Mouse (Mus musculus) embryonic facial prominence, embryonic 10.5 days (tissue): Measurements from ENCODE around the gene Ddx46. TPM values are rescaled to one million over a fixed set of nuclear protein-coding genes. Genes with fewer than 3 reads are reported as not detected.
A peak's percentile ranks its signal among the peaks of the same experiment; 100 is the strongest.

Source experiments
- DNase-seq: peaks from one replicate; pipeline ENCODE4 v3.0.0-alpha.2; 2017; ENCODE audit warnings: low spot score
- H3K27ac ChIP-seq: fragments of 300-500 bp; sonication (generic); replicated peaks from 2 replicates; pipeline ENCODE4 v1.5.1; 2016; ENCODE audit warnings: mild to moderate bottlenecking
- H3K27me3 ChIP-seq: fragments of 300-500 bp; sonication (generic); replicated peaks from 2 replicates; pipeline ENCODE4 v1.6.1; 2016; ENCODE audit warnings: low read depth, mild to moderate bottlenecking; ENCODE audit not compliant: poor library complexity, severe bottlenecking
- H3K36me3 ChIP-seq: fragments of 300-500 bp; sonication (generic); replicated peaks from 2 replicates; pipeline ENCODE4 v1.6.1; 2016; ENCODE audit warnings: mild to moderate bottlenecking, moderate library complexity
- H3K4me1 ChIP-seq: fragments of 300-500 bp; sonication (generic); 2 replicates; pipeline ENCODE4 v1.6.1; 2016
- H3K4me3 ChIP-seq: fragments of 300-500 bp; sonication (generic); 2 replicates; pipeline ENCODE4 v1.5.1; 2016; ENCODE audit warnings: mild to moderate bottlenecking, moderate library complexity
- H3K9me3 ChIP-seq: fragments of 300-500 bp; sonication (generic); 2 replicates; pipeline ENCODE4 v1.6.1; 2016; ENCODE audit warnings: mild to moderate bottlenecking
- WGBS: fragments of 180-500 bp; shearing (Covaris S2); methylation state at CpG from one replicate; pipeline ENCODE4 v1.1.7; 2016; 5-methylcytosine and 5-hydroxymethylcytosine counted together
- polyA plus RNA-seq: library from polyadenylated mRNA; unstranded; fragments of >200 nt; fragmentation: Nextera tagmentation; extraction: Ambion mirVana; gene quantifications from 2 replicates; pipeline ENCODE4 v1.2.1, GENCODE M21; 2016

Ddx46 gene
- polyA plus RNA-seq, 1 experiment from 2014 or later: 47.4 TPM

- Histone ChIP-seq H3K4me1 (no peaks in the 10 kb centered on the region), H3K4me3 (no peak overlapping the region), H3K9me3 (peaks cover 3% of the 10 kb centered on the region; the same call in 1 of the 2 replicates), H3K36me3 (peaks cover 80% of the 10 kb centered on the region), H3K27ac (no peak overlapping the region), H3K27me3 (no peaks in the 10 kb centered on the region)
- 90% methylated on average over 4 of the region's 4 CpGs for WGBS
- no peak for DNase-seq
Measured at GRCm38 (mm10) chr13:55704301-55704700, 69.5 kb downstream of the Ddx46 start.

GRCm38 (mm10) chr13:55712846-55713245 lies 78.0 kb downstream of the Ddx46 start:
- H3K36me3 ChIP-seq: peaks cover 8% of the 10 kb centered on the region
- H3K27ac ChIP-seq: no peak overlapping the region
- DNase-seq: no peak
- no peak overlapping the region for H3K4me3 ChIP-seq
- H3K27me3 ChIP-seq: no peaks in the 10 kb centered on the region
- 90% methylated on average over 3 of the region's 3 CpGs for WGBS
- peaks cover 10% of the 10 kb centered on the region for H3K4me1 ChIP-seq
- H3K9me3 ChIP-seq: no peaks in the 10 kb centered on the region

GRCm38 (mm10) chr13:55714501-55715166 lies 79.8 kb downstream of the Ddx46 start, which contains the start of gene Txndc15:
TSS of gene Txndc15 (plus strand) at chr13:55714650.
- H3K36me3 ChIP-seq: peaks cover 26% of the 10 kb centered on the region
- H3K4me3 ChIP-seq: peak within 1 kb of the TSS; percentile 93
- H3K9me3 ChIP-seq: no peaks in the 10 kb centered on the region
- no peaks in the 10 kb centered on the region for H3K27me3 ChIP-seq
- peaks cover 10% of the 10 kb centered on the region for H3K4me1 ChIP-seq
- DNase-seq: peak; percentile 91
- peak within 1 kb of the TSS; percentile 96 for H3K27ac ChIP-seq
- WGBS: under 1% methylated on average over 63 of the region's 63 CpGs

GRCm38 (mm10) chr13:55715167-55715512 lies 80.3 kb downstream of the Ddx46 start:
- Histone ChIP-seq H3K27ac (peak overlapping the region; percentile 96), H3K4me3 (peak overlapping the region; percentile 93), H3K27me3 (no peaks in the 10 kb centered on the region), H3K9me3 (no peaks in the 10 kb centered on the region), H3K36me3 (peaks cover 31% of the 10 kb centered on the region), H3K4me1 (peaks cover 10% of the 10 kb centered on the region)
- 16% methylated on average over 5 of the region's 5 CpGs for WGBS
- no peak for DNase-seq

GRCm38 (mm10) chr13:55715908-55716510 lies 81.2 kb downstream of the Ddx46 start:
- 87% methylated on average over 7 of the region's 7 CpGs for WGBS
- H3K4me3 ChIP-seq: 0 out of 2 replicates have a peak overlapping the region, but pooled peaks have one; percentile 93
- H3K36me3 ChIP-seq: peaks cover 40% of the 10 kb centered on the region
- H3K27ac ChIP-seq: no peak overlapping the region
- no peaks in the 10 kb centered on the region for H3K27me3 ChIP-seq
- H3K4me1 ChIP-seq: peaks cover 10% of the 10 kb centered on the region
- DNase-seq: no peak
- no peaks in the 10 kb centered on the region for H3K9me3 ChIP-seq

GRCm38 (mm10) chr13:55721516-55721915 lies 86.7 kb downstream of the Ddx46 start:
- Histone ChIP-seq H3K36me3 (peaks cover 91% of the 10 kb centered on the region), H3K27me3 (no peaks in the 10 kb centered on the region), H3K9me3 (no peaks in the 10 kb centered on the region), H3K4me3 (no peak overlapping the region), H3K27ac (no peak overlapping the region), H3K4me1 (no peaks in the 10 kb centered on the region)
- DNase-seq: no peak
- 76% methylated on average over 8 of the region's 8 CpGs for WGBS

- peaks cover 88% of the 10 kb centered on the region for H3K36me3 ChIP-seq
- no peak for DNase-seq
- WGBS: 92% methylated on average over 2 of the region's 2 CpGs
- no peaks in the 10 kb centered on the region for H3K9me3 ChIP-seq
- H3K27ac ChIP-seq: no peak overlapping the region
- no peaks in the 10 kb centered on the region for H3K4me1 ChIP-seq
- H3K4me3 ChIP-seq: no peak overlapping the region
- no peaks in the 10 kb centered on the region for H3K27me3 ChIP-seq
Measured at GRCm38 (mm10) chr13:55721995-55722394, 87.2 kb downstream of the Ddx46 start.

GRCm38 (mm10) chr13:55726598-55727119 lies 91.8 kb downstream of the Ddx46 start:
- no peaks in the 10 kb centered on the region for H3K9me3 ChIP-seq
- peak overlapping the region; percentile 94 for H3K27ac ChIP-seq
- peaks cover 46% of the 10 kb centered on the region for H3K36me3 ChIP-seq
- DNase-seq: no peak
- H3K4me3 ChIP-seq: peak overlapping the region; percentile 73
- 7% methylated on average over 4 of the region's 4 CpGs for WGBS
- H3K27me3 ChIP-seq: no peaks in the 10 kb centered on the region
- 0 out of 2 replicates have a peak, but pooled peaks cover 6% of the 10 kb centered on the region for H3K4me1 ChIP-seq

- Histone ChIP-seq H3K27me3 (no peaks in the 10 kb centered on the region), H3K4me3 (peak within 1 kb of the TSS; percentile 73), H3K4me1 (0 out of 2 replicates have a peak, but pooled peaks cover 6% of the 10 kb centered on the region), H3K36me3 (peaks cover 40% of the 10 kb centered on the region), H3K27ac (peak within 1 kb of the TSS; percentile 94), H3K9me3 (no peaks in the 10 kb centered on the region)
- WGBS: under 1% methylated on average over 73 of the region's 73 CpGs
- DNase-seq: peak; percentile 91
Measured at GRCm38 (mm10) chr13:55727120-55727838, 92.5 kb downstream of the Ddx46 start, which contains the start of gene Pcbd2. TSS of gene Pcbd2 (plus strand) at chr13:55727368.

- DNase-seq: peak; percentile 81
- Histone ChIP-seq H3K4me1 (0 out of 2 replicates have a peak, but pooled peaks cover 6% of the 10 kb centered on the region), H3K27ac (peak overlapping the region; percentile 94), H3K4me3 (peak overlapping the region; percentile 73), H3K36me3 (peaks cover 35% of the 10 kb centered on the region), H3K9me3 (no peaks in the 10 kb centered on the region), H3K27me3 (no peaks in the 10 kb centered on the region)
- 5% methylated on average over 19 of the region's 19 CpGs for WGBS
Measured at GRCm38 (mm10) chr13:55727839-55728238, 93.0 kb downstream of the Ddx46 start.

- WGBS: 92% methylated on average over 7 of the region's 7 CpGs
- Histone ChIP-seq H3K4me3 (no peak overlapping the region), H3K36me3 (peaks cover 7% of the 10 kb centered on the region), H3K4me1 (0 out of 2 replicates have a peak, but pooled peaks cover 6% of the 10 kb centered on the region), H3K27me3 (no peaks in the 10 kb centered on the region), H3K27ac (no peak overlapping the region), H3K9me3 (no peaks in the 10 kb centered on the region)
- DNase-seq: no peak
Measured at GRCm38 (mm10) chr13:55730716-55731115, 95.9 kb downstream of the Ddx46 start.
